In genomic region chr1:193293926-193294325, GRCm38 (mm10) we compare ENCODE assay signal across 18 mouse cellular contexts. TPM values are rescaled to one million over a fixed set of nuclear protein-coding genes. Genes with fewer than 3 reads are reported as not detected.
A peak's percentile ranks its signal among the peaks of the same experiment; 100 is the strongest.
DNase-seq lines count a peak whose midpoint lies in the region.
"Had no signal": no experiment of that assay in that cellular context is flagged by ENCODE, and none has a peak within 500 bp of the region (broad histone marks: within the 10 kb centered on the region; RNA-seq: fewer than 3 reads in every experiment).

No protein-coding gene starts in this region.

- peak; percentile 48 for DNase-seq in adrenal gland, adult 2 months
- no peak for DNase-seq in adrenal gland, postnatal 4 days (ENCODE audit: low spot score in 2 of 2)
- DNase-seq in adrenal gland, postnatal 36 days = peak; percentile 28 to 31
- DNase-seq in adrenal gland, adult 18-20 months (ENCODE audit: low spot score in 2 of 2) = no peak
- peak; percentile 35 to 49 for DNase-seq in kidney, postnatal 36 days
- DNase-seq in kidney, postnatal 4 days = no peak
- no peak for DNase-seq in frontal cortex, postnatal 14 days (ENCODE audit: low spot score in 2 of 2)
- DNase-seq: cerebellum, adult 18-20 months; cerebellum, adult 9-10 months; cerebellum, postnatal 14 days; forebrain, postnatal 0 days; gastrocnemius, postnatal 25 days; heart, adult 18-20 months; heart, postnatal 10 days; heart, postnatal 36 days had no signal

RNA-seq across cellular contexts. Expression of gene G0s2, which starts 20.9 kb away (rescaled TPM):
- total RNA-seq in adrenal gland, adult 2 months (2021) = 100 to 1,000 TPM; 156 to 178 TPM
- 182 and 309 TPM in 2 replicates for polyA plus RNA-seq in adrenal gland, adult 2 months (2012; rRNA removed)
- 10 to 100 TPM; 68.2 to 71.5 TPM for total RNA-seq in adrenal gland, postnatal 4 days (2021)
- total RNA-seq in adrenal gland, postnatal 36 days (2021) = 100 to 1,000 TPM; 117 to 162 TPM
- 100 to 1,000 TPM; 129 to 206 TPM for total RNA-seq in adrenal gland, adult 18-20 months (2021)

RNA-seq across cellular contexts. Expression of gene Hsd11b1, which starts 30.1 kb away (rescaled TPM):
- 100 to 1,000 TPM; 114 to 135 TPM for total RNA-seq in adrenal gland, adult 2 months (2021)
- 56.4 and 56.8 TPM in 2 replicates for polyA plus RNA-seq in adrenal gland, adult 2 months (2012; rRNA removed)
- total RNA-seq in adrenal gland, postnatal 4 days (2021) = 10 to 100 TPM in 1 of 2 experiments, 1 to 10 TPM in 1; 7.0 to 40.0 TPM
- 100 to 1,000 TPM; 102 to 117 TPM for total RNA-seq in adrenal gland, postnatal 36 days (2021)
- total RNA-seq in adrenal gland, adult 18-20 months (2021) = 100 to 1,000 TPM; 109 to 216 TPM
- polyA plus RNA-seq: embryonic facial prominence, embryonic 11.5 days; hindbrain, embryonic 10.5 days; hindbrain, embryonic 13.5 days had no signal

Comparison
In these comparisons a context has a peak if more than half of its experiments do, and no peak if none do; other contexts are left out.
1. DNase-seq: peak in adrenal gland, adult 2 months (single experiment), adrenal gland, postnatal 36 days (2 of 2) and kidney, postnatal 36 days (2 of 2); none in adrenal gland, postnatal 4 days (0 of 2), adrenal gland, adult 18-20 months (0 of 2), kidney, postnatal 4 days (0 of 2) and frontal cortex, postnatal 14 days (0 of 2).